Mouse (Mus musculus) fibroblast of lung, adult 2 months (primary cell): ENCODE results near the gene Aplp1.

Experiments
- DNase-seq: peaks from one replicate; pipeline ENCODE4 v3.0.0-alpha.2; 2011; ENCODE audit warnings: low read depth

Gene Aplp1

GRCm38 (mm10) chr7:30411023-30411422 lies 34.3 kb downstream of the Aplp1 start:
- no peak for DNase-seq

- no peak for DNase-seq
These were observed 35.5 kb downstream of the Aplp1 start for GRCm38 (mm10) chr7:30409789-30410188.

DNA sequence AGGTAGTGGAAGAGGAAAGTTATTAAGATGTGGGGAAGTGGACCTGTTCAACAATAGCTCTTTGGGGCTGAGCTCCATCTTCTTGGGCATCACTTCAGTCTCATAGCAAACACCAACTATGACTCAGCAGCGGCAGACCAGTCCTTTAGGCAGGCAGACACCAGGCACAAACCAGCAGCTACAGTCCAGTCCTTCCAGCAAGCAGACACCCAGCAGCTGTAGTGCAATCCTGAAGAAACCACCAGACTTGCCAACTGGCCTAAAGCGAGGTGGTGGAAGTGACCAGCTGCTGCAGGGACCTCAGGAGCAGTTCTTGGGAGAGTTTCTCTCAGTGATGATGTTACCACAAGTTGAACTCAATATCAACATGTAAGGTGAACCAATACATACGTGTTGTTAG lies 36.7 kb downstream of the Aplp1 start:
- DNase-seq, result no peak

- DNase-seq, result no peak
These were observed 43.0 kb downstream of the Aplp1 start for GRCm38 (mm10) chr7:30402343-30402742.

DNA sequence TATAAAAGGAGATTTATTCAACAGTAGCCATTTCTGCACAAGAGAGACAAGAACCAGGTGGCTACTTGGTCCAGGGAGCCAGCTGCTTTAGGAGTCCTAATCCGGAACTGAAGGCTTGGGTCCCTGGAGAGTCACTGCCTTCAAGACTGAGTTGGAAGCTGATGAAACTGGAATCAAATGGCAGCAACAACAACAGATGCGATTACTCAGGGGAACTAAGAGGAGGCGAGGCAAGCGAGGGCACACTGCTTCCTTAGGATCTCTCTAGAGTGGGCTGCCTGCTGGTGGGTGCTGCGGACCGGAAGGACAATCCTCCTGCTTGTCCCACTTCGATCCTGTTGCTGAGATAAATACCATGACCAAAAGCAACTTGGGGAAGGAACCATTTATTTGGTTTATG lies 45.7 kb downstream of the Aplp1 start:
- no peak for DNase-seq

- DNase-seq, result no peak
These were observed 50.5 kb downstream of the Aplp1 start for GRCm38 (mm10) chr7:30394871-30395270.

DNA sequence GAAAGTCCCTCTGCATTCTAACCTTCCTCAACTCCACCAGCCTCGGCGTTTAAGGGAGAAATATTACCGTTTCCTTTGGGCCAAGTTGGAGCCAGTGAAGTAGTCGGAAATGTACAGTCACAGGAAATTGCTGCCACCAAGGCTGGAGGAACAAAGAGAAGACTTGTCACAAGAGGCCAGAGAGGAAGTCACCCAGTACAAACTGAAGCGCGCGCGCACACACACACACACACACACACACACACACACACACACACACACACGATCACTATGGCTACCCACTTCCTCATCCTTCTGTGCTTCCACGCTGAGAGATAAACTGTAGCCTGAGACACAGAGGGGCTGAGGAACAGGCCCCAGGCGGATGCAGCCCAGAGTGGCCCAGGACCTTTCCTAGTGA lies 51.0 kb downstream of the Aplp1 start:
- DNase-seq, result no peak

- no peak for DNase-seq
These were observed 51.7 kb downstream of the Aplp1 start for GRCm38 (mm10) chr7:30393631-30394030.

DNA sequence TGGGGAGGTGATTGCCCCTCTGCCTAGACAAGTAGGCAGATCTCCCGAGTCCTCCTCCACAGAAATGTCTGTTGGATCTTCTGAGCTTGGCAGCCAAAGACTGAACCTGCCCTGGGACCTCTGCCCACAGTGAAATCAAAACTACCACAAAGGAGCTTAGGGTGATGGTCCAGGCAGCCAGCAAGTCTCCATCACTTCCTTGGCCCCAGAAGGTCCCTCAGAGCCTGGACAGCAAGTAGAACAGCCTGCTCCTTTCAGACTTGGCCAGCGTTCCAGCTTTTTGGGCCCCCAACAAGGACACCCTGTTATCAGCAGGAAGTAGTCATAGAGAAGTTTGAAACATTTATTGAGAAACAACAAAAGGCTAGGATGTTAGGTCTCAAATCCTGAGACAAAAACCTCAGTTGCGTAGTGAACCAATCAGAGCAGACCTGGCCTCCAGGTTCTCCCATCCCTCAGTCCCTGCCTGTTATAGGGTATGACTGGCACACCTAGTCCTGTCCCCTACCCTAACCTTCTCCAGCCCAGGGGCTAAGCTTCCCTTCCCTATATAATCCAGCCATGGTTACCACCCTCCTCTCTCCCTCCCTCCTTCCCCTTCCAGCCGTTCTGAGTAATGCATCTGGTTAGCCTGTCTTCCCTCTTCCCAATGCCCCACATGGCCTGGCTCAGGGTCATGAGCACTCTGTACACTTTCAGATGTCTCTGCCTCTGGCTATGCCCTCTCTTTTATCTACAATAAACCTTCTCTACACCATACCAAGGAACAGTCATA lies 52.4 kb downstream of the Aplp1 start:
- no peak for DNase-seq
